Comparison of ENCODE assay signal across 8 mouse cellular contexts in the genomic region with DNA sequence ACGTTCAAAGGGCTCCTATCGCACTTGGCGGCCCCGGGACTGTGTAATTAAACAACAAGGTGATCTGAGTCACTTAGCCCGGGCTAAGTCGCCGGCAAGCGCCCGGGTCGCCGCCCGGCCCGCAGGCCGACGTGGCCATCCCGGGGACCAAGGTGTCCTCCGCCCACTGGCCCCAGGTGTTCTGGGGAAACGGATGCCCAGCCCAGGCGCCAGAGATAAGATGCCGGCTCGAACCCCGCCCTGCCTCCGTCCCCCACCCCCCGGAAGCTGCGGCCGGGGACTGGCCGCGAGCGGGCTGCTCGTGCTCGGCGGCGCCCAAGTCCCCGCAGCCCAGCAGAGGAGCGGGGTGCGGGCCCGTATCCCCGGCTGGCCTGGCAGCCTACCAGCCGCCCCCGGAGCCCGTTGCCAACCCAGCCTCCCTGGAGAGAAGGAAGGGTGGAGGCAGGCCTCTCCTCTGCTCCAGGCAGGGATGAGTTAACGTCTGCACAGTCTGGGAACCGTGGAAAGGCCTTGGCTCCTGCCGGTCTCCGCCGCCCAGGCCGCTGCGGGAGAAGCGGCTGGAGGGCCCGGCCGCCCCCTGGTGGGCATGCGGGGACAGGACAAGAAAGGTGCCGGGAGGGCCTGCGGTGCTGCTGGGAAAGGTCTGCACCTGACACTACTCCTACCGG. TPM values are rescaled to one million over a fixed set of nuclear protein-coding genes. Genes with fewer than 3 reads are reported as not detected.
A peak's percentile ranks its signal among the peaks of the same experiment; 100 is the strongest.
DNase-seq lines count a peak whose midpoint lies in the region; ATAC-seq lines count a peak whose summit lies in the region.

No protein-coding gene starts in this region.

- peak overlapping the region; percentile 80 for H3K4me2 ChIP-seq in limb, embryonic 12.5 days
- H3K4me2 ChIP-seq in midbrain, embryonic 14.5 days (ENCODE audit: low read length) = peak overlapping the region; percentile 63

- no peaks in the 10 kb centered on the region for H3K36me3 ChIP-seq in limb, embryonic 12.5 days
- H3K36me3 ChIP-seq in midbrain, embryonic 14.5 days (ENCODE audit: control insufficient read depth, insufficient read depth, low read length) = no peaks in the 10 kb centered on the region

- WGBS in limb, embryonic 12.5 days = 1% methylated on average over 54 of the region's 55 CpGs
- WGBS in midbrain, embryonic 14.5 days = under 1% methylated on average over 55 of the region's 55 CpGs

- H3K9ac ChIP-seq in limb, embryonic 12.5 days (replicated peaks) = peak overlapping the region; percentile 83
- peak overlapping the region; percentile 92 for H3K9ac ChIP-seq in midbrain, embryonic 14.5 days (replicated peaks; ENCODE audit: low read length)

- peaks cover 3% of the 10 kb centered on the region for H3K4me1 ChIP-seq in limb, embryonic 12.5 days (replicated peaks)
- no peaks in the 10 kb centered on the region for H3K4me1 ChIP-seq in midbrain, embryonic 14.5 days (ENCODE audit: control insufficient read depth, insufficient read depth, low read length)

- H3K4me3 ChIP-seq in limb, embryonic 12.5 days (replicated peaks) = peak overlapping the region; percentile 76
- H3K4me3 ChIP-seq in midbrain, embryonic 14.5 days (replicated peaks; ENCODE audit: low read depth, low read length) = peak overlapping the region; percentile 74

- no peaks in the 10 kb centered on the region for H3K9me3 ChIP-seq in limb, embryonic 12.5 days
- H3K9me3 ChIP-seq in midbrain, embryonic 14.5 days (ENCODE audit: control insufficient read depth, low read length) = no peaks in the 10 kb centered on the region

- ATAC-seq in granulocyte monocyte progenitor cell, adult 5-6 weeks (replicated peaks; ENCODE audit: poor library complexity, severe bottlenecking) = peak; percentile 92
- ATAC-seq in limb, embryonic 12.5 days (ENCODE audit: insufficient number of reproducible peaks, insufficient read depth, low FRiP score, low TSS enrichment, low read depth) = peak; percentile 90
- peak; percentile 95 for ATAC-seq in midbrain, embryonic 14.5 days (ENCODE audit: low FRiP score, low TSS enrichment)

- H3K27me3 ChIP-seq in limb, embryonic 12.5 days = peaks cover 20% of the 10 kb centered on the region
- no peaks in the 10 kb centered on the region for H3K27me3 ChIP-seq in midbrain, embryonic 14.5 days (ENCODE audit: control insufficient read depth, insufficient read depth, low read length)

- peak overlapping the region; percentile 88 for H3K27ac ChIP-seq in limb, embryonic 12.5 days
- H3K27ac ChIP-seq in midbrain, embryonic 14.5 days (replicated peaks; ENCODE audit: low read depth, low read length) = peak overlapping the region; percentile 90

- peak; percentile 25 to 71 for DNase-seq in spleen, adult 18-20 months
- DNase-seq in spleen, adult 12 weeks (ENCODE audit: low spot score) = no peak
- DNase-seq in embryo, embryonic 9.5 days (ENCODE audit: extremely low spot score) = peak; percentile 90
- DNase-seq in kidney, adult 11 months = peak; percentile 75
- peak; percentile 95 for DNase-seq in midbrain, embryonic 14.5 days
- peak; percentile 40 to 67 for DNase-seq in spleen, postnatal 10 days (ENCODE audit: low spot score in 2 of 2)

RNA-seq across cellular contexts. Expression of a gene that starts 26.5 kb away (rescaled TPM):
- total RNA-seq in granulocyte monocyte progenitor cell, adult 5-6 weeks (2014; fragmentation: Nextera tagmentation) = not detected in 2 replicates
- not detected in 2 replicates for total RNA-seq in granulocyte monocyte progenitor cell, adult 5-6 weeks (2017)
- polyA plus RNA-seq in limb, embryonic 12.5 days (2016; fragmentation: Nextera tagmentation; extraction: Ambion mirVana) = not detected in 2 replicates
- polyA plus RNA-seq in midbrain, embryonic 14.5 days (2014; fragmentation: Nextera tagmentation; extraction: Ambion mirVana) = not detected in 2 replicates

RNA-seq across cellular contexts. Expression of a gene that starts 39.3 kb away (rescaled TPM):
- total RNA-seq in granulocyte monocyte progenitor cell, adult 5-6 weeks (2014; fragmentation: Nextera tagmentation) = not detected in 2 replicates
- total RNA-seq in granulocyte monocyte progenitor cell, adult 5-6 weeks (2017) = not detected in 2 replicates
- 1.9 and 3.3 TPM in 2 replicates for polyA plus RNA-seq in limb, embryonic 12.5 days (2016; fragmentation: Nextera tagmentation; extraction: Ambion mirVana)
- polyA plus RNA-seq in midbrain, embryonic 14.5 days (2014; fragmentation: Nextera tagmentation; extraction: Ambion mirVana) = 0.50 and 0.76 TPM in 2 replicates

RNA-seq across cellular contexts. Expression of a gene that starts 46.0 kb away (rescaled TPM):
- not detected in 2 replicates for total RNA-seq in granulocyte monocyte progenitor cell, adult 5-6 weeks (2014; fragmentation: Nextera tagmentation)
- 0.04 and 0.46 TPM in 2 replicates for total RNA-seq in granulocyte monocyte progenitor cell, adult 5-6 weeks (2017)
- 67.4 and 74.3 TPM in 2 replicates for polyA plus RNA-seq in limb, embryonic 12.5 days (2016; fragmentation: Nextera tagmentation; extraction: Ambion mirVana)
- 16.3 and 25.9 TPM in 2 replicates for polyA plus RNA-seq in midbrain, embryonic 14.5 days (2014; fragmentation: Nextera tagmentation; extraction: Ambion mirVana)

RNA-seq across cellular contexts. Expression of a gene that starts 50.8 kb away (rescaled TPM):
- not detected in 2 replicates for total RNA-seq in granulocyte monocyte progenitor cell, adult 5-6 weeks (2014; fragmentation: Nextera tagmentation)
- not detected in 2 replicates for total RNA-seq in granulocyte monocyte progenitor cell, adult 5-6 weeks (2017)
- 0.10 TPM in 1 of 2 replicates, not detected in the other for polyA plus RNA-seq in limb, embryonic 12.5 days (2016; fragmentation: Nextera tagmentation; extraction: Ambion mirVana)
- not detected in 2 replicates for polyA plus RNA-seq in midbrain, embryonic 14.5 days (2014; fragmentation: Nextera tagmentation; extraction: Ambion mirVana)
